Mouse (Mus musculus): ENCODE measurements around the gene Cops2.

GRCm38 (mm10) chr2:125868301-125868700, 9.4 kb upstream of the Cops2 start:
- no peak for TF ChIP-seq CTCF (IDR thresholded peaks at IDR 0.05; ENCODE audit: borderline replicate concordance, extremely low read depth, insufficient read depth, insufficient read length)
- TF ChIP-seq POLR2A (IDR thresholded peaks at IDR 0.05; ENCODE audit: borderline replicate concordance, extremely low read depth, insufficient read depth, insufficient read length, poor library complexity, severe bottlenecking) = no peak

Data from brain, embryonic 14.5 days (tissue).